Mouse (Mus musculus) layer of hippocampus, postnatal 25 days (tissue): Measurements from ENCODE around the gene Timm22. TPM values are rescaled to one million over a fixed set of nuclear protein-coding genes. Genes with fewer than 3 reads are reported as not detected.

Source experiments
- DNase-seq, 2 experiments: peaks; one replicate each; pipeline ENCODE4 v3.0.0; 2022; ENCODE audit warnings: mixed read lengths in 2 of 2, low spot score in 1 of 2; ENCODE audit errors: extremely low spot score in 1 of 2
- total RNA-seq, 2 experiments: library from RNA; stranded (reverse); gene quantifications; 2 replicates each; pipeline ENCODE4 v1.2.3; 2021

The Timm22 gene
- total RNA-seq, 2 experiments from 2014 or later, result 25.9 to 39.4 TPM

DNA sequence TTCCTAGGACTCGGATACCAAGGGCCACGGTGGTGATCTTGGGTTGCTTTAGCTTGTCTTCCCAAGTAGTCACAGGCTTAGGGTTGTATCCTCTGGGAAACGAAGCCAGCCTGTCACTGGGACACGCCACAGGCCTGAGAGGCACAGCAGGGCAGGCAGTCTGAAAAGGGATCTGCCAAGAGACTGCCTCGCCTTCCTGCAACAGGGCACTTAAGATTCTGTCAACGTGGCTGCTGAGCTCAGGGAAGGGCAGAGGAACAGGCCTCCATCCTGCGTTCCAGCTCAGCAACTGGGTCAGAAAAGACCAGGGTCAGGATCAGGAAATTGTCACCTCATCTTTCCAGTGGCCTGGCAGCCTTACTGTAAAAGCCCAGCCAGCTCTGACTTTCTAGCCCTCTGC, 22.8 kb downstream of the Timm22 start:
- DNase-seq, result no peak

- DNase-seq, result no peak
These were observed 23.3 kb downstream of the Timm22 start for GRCm38 (mm10) chr11:76429966-76430631.

GRCm38 (mm10) chr11:76436009-76436408, 29.3 kb downstream of the Timm22 start:
- DNase-seq, result no peak

DNA sequence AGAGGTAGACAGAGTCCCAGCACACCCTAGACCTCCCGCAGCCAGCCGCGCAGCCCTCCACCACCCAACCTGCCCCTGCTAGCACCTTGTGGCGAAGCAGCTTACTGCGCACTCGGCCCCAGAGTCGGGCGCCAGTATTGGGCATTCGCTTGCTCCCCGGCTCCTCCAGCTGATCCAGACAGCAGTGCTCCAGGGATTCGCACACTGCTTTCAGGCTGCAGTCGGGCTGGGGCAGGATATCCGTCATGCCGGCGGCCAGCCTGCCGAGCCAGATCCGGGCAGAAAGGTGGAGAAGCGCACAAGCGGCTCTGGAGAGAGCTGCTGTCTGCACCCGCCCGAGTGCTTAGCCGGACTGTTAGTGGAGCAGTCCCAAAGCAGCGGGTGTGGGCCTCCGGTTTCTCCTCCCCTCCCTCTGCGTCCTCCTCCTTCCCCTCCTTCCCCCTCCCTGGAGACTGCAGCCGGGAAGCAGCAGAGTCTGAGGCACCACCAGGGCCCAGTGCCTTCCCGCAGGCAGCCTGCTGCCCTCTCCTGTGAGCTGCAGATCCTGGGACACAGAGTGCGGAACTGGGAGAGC, 30.2 kb downstream of the Timm22 start:
- DNase-seq, result no peak

DNA sequence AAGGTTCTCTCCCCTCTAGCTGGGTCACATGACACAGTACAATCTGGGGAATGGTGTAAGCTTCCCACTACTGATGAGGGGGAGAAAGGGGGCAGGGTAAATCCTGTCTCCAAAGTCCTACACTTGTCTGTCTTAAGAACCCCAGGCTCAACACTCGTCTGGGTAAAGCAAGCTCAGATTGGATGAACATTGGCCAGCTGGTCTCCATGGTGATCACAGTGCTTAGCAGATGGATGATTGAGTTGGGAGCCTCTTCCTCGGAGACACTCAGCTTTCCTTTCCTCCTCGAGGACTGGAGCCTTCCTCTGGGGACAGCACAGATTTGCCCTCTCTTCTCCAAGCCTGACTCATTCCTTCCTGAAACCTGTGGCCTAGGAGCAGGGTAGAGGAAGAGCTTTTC, 32.9 kb downstream of the Timm22 start:
- DNase-seq, result peak in 1 of 2 experiments; percentile 39

DNA sequence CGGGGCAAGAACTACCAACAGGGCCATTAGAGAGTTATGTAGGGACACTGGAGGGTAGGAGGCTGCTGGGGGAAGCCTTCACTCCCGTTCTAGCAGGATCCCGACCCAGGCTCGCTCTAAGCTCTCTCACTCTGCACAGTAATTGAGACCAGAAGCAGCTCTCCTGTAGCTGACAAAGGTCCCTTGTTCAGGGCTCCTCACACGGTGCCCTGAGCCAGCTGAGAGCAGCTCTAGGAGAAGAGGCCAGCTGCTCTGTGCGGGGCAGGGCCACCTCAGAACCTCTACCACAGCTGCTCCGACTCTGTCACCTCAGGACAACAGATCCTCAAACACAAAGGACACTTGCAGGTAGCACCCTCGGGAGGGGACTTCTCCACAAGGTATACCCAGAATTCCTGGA, 38.7 kb downstream of the Timm22 start:
- DNase-seq, result no peak

GRCm38 (mm10) chr11:76446251-76446650, 39.5 kb downstream of the Timm22 start:
- DNase-seq, result no peak

DNA sequence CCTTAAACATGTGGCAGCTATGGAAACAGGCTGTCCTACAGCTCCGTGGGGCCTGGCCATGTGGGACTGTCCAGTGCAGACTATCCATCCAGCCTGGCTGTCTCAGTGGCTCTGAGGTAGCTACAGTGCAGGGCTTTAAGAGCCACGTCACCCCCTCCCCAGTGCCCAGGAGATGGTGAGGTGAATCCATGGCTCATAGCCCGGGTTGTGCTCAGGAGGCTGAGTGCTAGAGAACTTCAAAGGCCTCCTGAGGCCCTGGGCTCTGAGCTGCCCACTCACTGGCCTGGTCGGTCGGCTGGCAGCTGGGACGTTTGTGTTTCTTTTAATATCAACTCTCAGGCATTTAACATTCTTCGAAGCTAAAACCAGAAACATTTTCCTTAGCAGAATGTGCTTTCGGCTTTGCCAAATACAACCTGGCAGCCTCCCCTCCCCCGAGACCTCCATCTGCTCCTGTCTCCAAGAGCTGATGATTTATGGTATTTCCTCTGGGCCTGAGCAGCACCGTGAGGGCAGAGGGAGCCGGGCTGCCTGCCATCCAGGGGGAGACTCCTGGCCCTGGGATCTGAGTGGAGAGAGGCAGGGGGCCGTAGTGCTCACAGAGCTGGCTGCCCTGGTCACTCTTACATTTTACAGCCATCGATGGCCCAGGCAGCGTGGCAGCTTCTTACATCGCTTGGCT, 42.9 kb downstream of the Timm22 start:
- DNase-seq, result peak; percentile 54 to 68

- DNase-seq, result no peak
These were observed 43.4 kb downstream of the Timm22 start for GRCm38 (mm10) chr11:76450202-76450561.

GRCm38 (mm10) chr11:76454492-76454891, 47.7 kb downstream of the Timm22 start:
- peak in 1 of 2 experiments; percentile 69 for DNase-seq

DNA sequence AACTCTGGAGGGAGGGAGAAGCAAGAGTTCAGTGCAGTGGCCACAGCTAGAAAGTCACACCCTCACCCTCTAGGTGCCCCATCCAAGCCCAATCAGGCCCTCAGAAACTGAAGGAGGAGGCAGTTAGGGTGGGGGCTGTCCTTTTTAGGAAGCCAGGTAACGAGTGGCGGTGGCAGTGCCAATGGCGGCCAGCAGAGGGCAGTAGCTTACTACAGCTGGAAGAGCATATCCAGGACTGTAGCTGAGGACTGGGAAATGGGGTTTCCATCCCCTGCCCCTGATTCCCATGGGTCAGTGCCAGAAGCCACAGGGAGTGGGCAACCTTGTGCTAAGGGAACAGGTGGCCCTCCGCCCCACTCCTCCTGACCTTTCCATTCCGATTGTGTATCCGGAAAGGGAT, 49.5 kb downstream of the Timm22 start:
- DNase-seq, result peak; percentile 80 to 96

DNA sequence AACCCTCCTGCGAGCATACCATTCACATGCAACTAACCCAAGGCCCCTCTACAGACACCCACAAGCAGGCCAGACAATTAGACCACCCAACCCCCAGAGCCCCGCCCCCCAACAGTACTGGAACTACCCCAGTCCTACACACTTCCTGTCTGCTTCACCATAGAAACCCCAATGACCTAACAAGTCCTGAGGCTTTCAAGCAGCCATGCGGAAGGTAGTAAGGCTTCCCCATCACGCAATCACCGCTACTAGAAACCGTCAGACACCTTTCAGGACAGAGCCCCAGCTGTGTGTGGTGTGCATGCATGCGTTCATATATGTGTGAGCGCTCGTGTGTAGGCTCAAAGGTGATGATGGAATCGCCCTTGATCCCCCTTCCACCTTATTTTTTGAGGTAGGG, 50.1 kb downstream of the Timm22 start:
- no peak for DNase-seq

DNA sequence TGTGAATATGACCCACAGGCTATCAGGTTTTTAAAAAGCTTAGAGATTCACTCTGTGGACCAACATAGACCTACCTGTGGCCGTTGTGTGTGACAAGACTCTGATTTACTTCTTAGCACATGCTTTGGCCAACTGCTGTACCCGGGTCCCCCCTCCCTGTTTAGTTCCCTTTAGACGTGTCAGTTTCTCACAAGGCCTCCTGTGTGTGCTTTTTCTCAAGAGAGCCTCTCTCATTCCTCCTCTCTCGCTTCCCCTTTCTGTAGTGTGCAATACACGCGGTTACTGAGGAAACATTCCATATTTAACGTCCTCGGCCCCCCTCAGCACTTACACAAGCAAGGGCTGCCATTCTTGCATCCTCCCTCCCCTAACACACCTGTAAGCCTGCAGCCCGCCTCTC, 52.0 kb downstream of the Timm22 start:
- DNase-seq, result no peak

GRCm38 (mm10) chr11:76459489-76459888, 52.7 kb downstream of the Timm22 start:
- no peak for DNase-seq

DNA sequence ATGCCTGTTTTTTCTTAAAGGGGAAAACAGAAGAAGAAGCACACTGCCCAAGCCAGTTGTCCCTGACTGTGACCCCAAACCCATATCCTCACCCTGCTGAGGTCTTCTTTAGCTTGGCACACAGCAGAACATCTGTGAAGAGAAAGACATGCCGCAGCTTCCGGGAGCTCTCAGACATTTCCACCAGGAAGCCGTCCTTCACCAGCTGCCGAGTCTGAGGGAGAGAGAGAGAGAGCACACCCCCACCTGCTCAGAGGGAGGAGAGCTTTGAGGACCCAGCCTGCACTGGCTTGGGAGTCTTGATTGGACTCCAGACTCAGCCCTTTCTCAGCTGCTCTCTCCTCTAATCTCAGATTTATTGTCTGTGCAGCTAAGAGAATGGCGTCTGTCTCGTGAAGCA, 54.4 kb downstream of the Timm22 start:
- DNase-seq, result no peak

DNA sequence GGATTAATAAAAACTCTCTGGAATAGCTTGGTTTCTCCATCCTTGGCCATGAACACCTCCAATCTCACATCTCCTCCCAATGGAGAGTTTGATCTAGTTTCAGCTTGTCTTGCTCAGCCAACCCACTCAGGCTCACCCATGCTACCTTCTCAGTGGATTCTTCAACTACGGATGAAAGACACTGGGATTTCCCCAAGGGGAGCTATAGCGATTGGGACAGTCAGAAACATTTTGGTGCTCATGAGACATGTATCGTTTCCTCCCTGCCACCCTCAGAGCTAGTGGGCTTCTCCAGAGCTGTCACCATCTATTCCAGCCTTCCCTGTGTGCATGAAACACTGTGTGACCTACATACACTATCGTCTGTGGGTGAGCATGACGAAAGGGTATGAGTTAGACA, 54.9 kb downstream of the Timm22 start:
- no peak for DNase-seq

- no peak for DNase-seq
These were observed 59.1 kb downstream of the Timm22 start for GRCm38 (mm10) chr11:76465879-76466278.

Other genes starting within 250 kb of the Timm22 start
- 10 to 100 TPM; 90.3 to 94.4 TPM for gene Vps53, start 227.3 kb upstream of the Timm22 start, total RNA-seq
- gene Fam57a, start 227.3 kb upstream of the Timm22 start, total RNA-seq, result 10 to 100 TPM; 18.6 to 22.0 TPM
- gene Dbil5, start 189.3 kb upstream of the Timm22 start, total RNA-seq, result 1 to 10 TPM; 1.2 to 1.4 TPM
- 10 to 100 TPM in 1 of 2 experiments, 1 to 10 TPM in 1; 7.2 to 11.7 TPM for gene Gemin4, start 189.3 kb upstream of the Timm22 start, total RNA-seq
- gene Mrm3, start 163.2 kb upstream of the Timm22 start, total RNA-seq, result 10 to 100 TPM; 17.2 to 17.4 TPM
- gene Glod4, start 163.2 kb upstream of the Timm22 start, total RNA-seq, result 10 to 100 TPM; 51.0 to 57.8 TPM
- 10 to 100 TPM in 1 of 2 experiments, 1 to 10 TPM in 1; 8.9 to 12.4 TPM for gene Nxn, start 7.8 kb upstream of the Timm22 start, total RNA-seq
- 100 to 1,000 TPM; 487 to 511 TPM for gene Abr, start 215.4 kb downstream of the Timm22 start, total RNA-seq